Mouse (Mus musculus) layer of hippocampus, adult 6 months (tissue): ENCODE measurements around the gene Mrpl35. TPM values are rescaled to one million over a fixed set of nuclear protein-coding genes. Genes with fewer than 3 reads are reported as not detected.

Experiments used
- long read RNA-seq, 2 experiments: library from polyadenylated mRNA; unstranded; transcript quantifications; one replicate each; pipeline ENCODE4 v2.0.0; 2019 to 2020
- polyA plus RNA-seq: library from polyadenylated mRNA; unstranded; fragments of <200 nt; fragmentation: Nextera tagmentation; gene quantifications from 2 replicates; pipeline ENCODE4 v1.2.3, GENCODE M21; 2021

Mrpl35 gene
- 42.4 and 49.5 TPM in 2 replicates for polyA plus RNA-seq
- long read RNA-seq, experiment 1, transcript Mrpl35-201 (4 exons, 3,721 nt), result major isoform, 40 of 63 reads
- long read RNA-seq, experiment 1, partial matches to known transcripts, result 17 of 63 reads
- long read RNA-seq, experiment 1, other reads (novel, unspliced or antisense), result 6 of 63 reads
- long read RNA-seq, experiment 2, transcript Mrpl35-201 (4 exons, 3,721 nt), result major isoform, 95 of 103 reads
- long read RNA-seq, experiment 2, partial matches to known transcripts, result 1 of 103 reads
- long read RNA-seq, experiment 2, other reads (novel, unspliced or antisense), result 7 of 103 reads

GRCm38 (mm10) chr6:71826869-71827268 is at the start of gene Mrpl35:
Gene Mrpl35 (minus strand): TSS chr6:71826969.

GRCm38 (mm10) chr6:71830690-71831580 is 4.2 kb upstream of the Mrpl35 start, which contains the start of gene Immt:
Gene Immt (plus strand): TSS chr6:71831331.

Other genes with a start within 250 kb of the Mrpl35 start
- 3.4 and 4.3 TPM in 2 replicates for gene Kdm3a, start 194.0 kb downstream of the Mrpl35 start, polyA plus RNA-seq
- gene Reep1, start 119.4 kb downstream of the Mrpl35 start, polyA plus RNA-seq, result 35.1 and 36.1 TPM in 2 replicates
- gene Immt, start 4.4 kb upstream of the Mrpl35 start, polyA plus RNA-seq, result 97.3 and 107 TPM in 2 replicates
- gene Ptcd3, start 81.8 kb upstream of the Mrpl35 start, polyA plus RNA-seq, result 25.7 and 26.0 TPM in 2 replicates
- 6.6 and 6.8 TPM in 2 replicates for gene Polr1a, start 82.1 kb upstream of the Mrpl35 start, polyA plus RNA-seq